Mouse (Mus musculus) embryonic facial prominence, embryonic 12.5 days (tissue): ENCODE data around the gene Tjp3. TPM values are rescaled to one million over a fixed set of nuclear protein-coding genes. Genes with fewer than 3 reads are reported as not detected.

ENCODE experiments used
- ATAC-seq: fragments of 200-750 bp; cut with Nextera tagmentation; 2 replicates; pipeline ENCODE4 v1.8.0; 2017; ENCODE audit not compliant: insufficient number of reproducible peaks, insufficient read depth, low FRiP score, low TSS enrichment
- H3K27ac ChIP-seq: fragments of 300-500 bp; sonication (generic); 2 replicates; pipeline ENCODE4 v1.5.1; 2016; ENCODE audit warnings: mild to moderate bottlenecking
- H3K27me3 ChIP-seq: fragments of 300-500 bp; sonication (generic); 2 replicates; pipeline ENCODE4 v1.6.1; 2016; ENCODE audit warnings: mild to moderate bottlenecking, moderate library complexity
- H3K36me3 ChIP-seq: fragments of 300-500 bp; sonication (generic); 2 replicates; pipeline ENCODE4 v1.6.1; 2016; ENCODE audit warnings: mild to moderate bottlenecking
- H3K4me1 ChIP-seq: fragments of 300-500 bp; sonication (generic); 2 replicates; pipeline ENCODE4 v1.6.1; 2016
- H3K4me2 ChIP-seq: fragments of 300-500 bp; sonication (generic); replicated peaks from 2 replicates; pipeline ENCODE4 v1.6.1; 2016; ENCODE audit warnings: mild to moderate bottlenecking, moderate library complexity
- H3K4me3 ChIP-seq: fragments of 300-500 bp; sonication (generic); 2 replicates; pipeline ENCODE4 v1.5.1; 2016; ENCODE audit warnings: mild to moderate bottlenecking
- H3K9ac ChIP-seq: fragments of 300-500 bp; sonication (generic); 2 replicates; pipeline ENCODE4 v1.6.1; 2016; ENCODE audit warnings: mild to moderate bottlenecking, moderate library complexity
- H3K9me3 ChIP-seq: fragments of 300-500 bp; sonication (generic); 2 replicates; pipeline ENCODE4 v1.6.1; 2016; ENCODE audit warnings: mild to moderate bottlenecking, moderate library complexity
- WGBS: fragments of 180-500 bp; shearing (Covaris S2); methylation state at CpG from one replicate; pipeline ENCODE4 v1.1.7; 2016; 5-methylcytosine and 5-hydroxymethylcytosine counted together
- polyA plus RNA-seq: library from polyadenylated mRNA; unstranded; fragments of >200 nt; fragmentation: Nextera tagmentation; extraction: Ambion mirVana; gene quantifications from 2 replicates; pipeline ENCODE4 v1.2.1, GENCODE M21; 2016

The Tjp3 gene
- polyA plus RNA-seq, 1 experiment from 2014 or later: 6.4 TPM

GRCm38 (mm10) chr10:81326858-81327257, 35.5 kb upstream of the Tjp3 start:
- no peak overlapping the region for H3K4me3 ChIP-seq
- peak overlapping the region; percentile 12; the same call in 1 of the 2 replicates for H3K9ac ChIP-seq
- no peak for ATAC-seq
- H3K4me1 ChIP-seq: peaks cover 22% of the 10 kb centered on the region
- 75% methylated on average over 6 of the region's 6 CpGs for WGBS
- H3K27ac ChIP-seq: no peak overlapping the region
- peaks cover 5% of the 10 kb centered on the region; the same call in 1 of the 2 replicates for H3K27me3 ChIP-seq
- H3K9me3 ChIP-seq: no peaks in the 10 kb centered on the region
- H3K36me3 ChIP-seq: peaks cover 55% of the 10 kb centered on the region
- H3K4me2 ChIP-seq: no peak overlapping the region

- no peak overlapping the region for H3K4me2 ChIP-seq
- peaks cover 55% of the 10 kb centered on the region for H3K36me3 ChIP-seq
- ATAC-seq: no peak
- no peak overlapping the region for H3K4me3 ChIP-seq
- H3K9ac ChIP-seq: no peak overlapping the region
- H3K27ac ChIP-seq: peak overlapping the region; percentile 30; the same call in 1 of the 2 replicates
- peaks cover 25% of the 10 kb centered on the region for H3K4me1 ChIP-seq
- WGBS: 94% methylated on average over 18 of the region's 18 CpGs
- no peaks in the 10 kb centered on the region for H3K27me3 ChIP-seq
- H3K9me3 ChIP-seq: no peaks in the 10 kb centered on the region
Observed at GRCm38 (mm10) chr10:81325781-81326180, 34.4 kb upstream of the Tjp3 start.

- Histone ChIP-seq H3K4me1 (peaks cover 25% of the 10 kb centered on the region), H3K27me3 (no peaks in the 10 kb centered on the region), H3K4me2 (no peak overlapping the region), H3K27ac (no peak overlapping the region), H3K9ac (no peak overlapping the region), H3K4me3 (no peak overlapping the region), H3K36me3 (peaks cover 55% of the 10 kb centered on the region), H3K9me3 (no peaks in the 10 kb centered on the region)
- 93% methylated on average over 21 of the region's 21 CpGs for WGBS
- ATAC-seq: no peak
Observed at GRCm38 (mm10) chr10:81325176-81325575, 33.8 kb upstream of the Tjp3 start.

- no peak for ATAC-seq
- Histone ChIP-seq H3K9ac (no peak overlapping the region), H3K4me1 (peaks cover 26% of the 10 kb centered on the region), H3K4me2 (no peak overlapping the region), H3K4me3 (no peak overlapping the region), H3K9me3 (no peaks in the 10 kb centered on the region), H3K36me3 (peaks cover 55% of the 10 kb centered on the region), H3K27me3 (no peaks in the 10 kb centered on the region), H3K27ac (no peak overlapping the region)
- WGBS: 96% methylated on average over 18 of the region's 18 CpGs
Observed at GRCm38 (mm10) chr10:81323791-81324530, 32.6 kb upstream of the Tjp3 start.

- H3K36me3 ChIP-seq: peaks cover 62% of the 10 kb centered on the region
Observed at GRCm38 (mm10) chr10:81323141-81323775, 31.9 kb upstream of the Tjp3 start.

GRCm38 (mm10) chr10:81322444-81322843, 31.1 kb upstream of the Tjp3 start:
- Histone ChIP-seq H3K27me3 (no peaks in the 10 kb centered on the region), H3K9ac (no peak overlapping the region), H3K4me1 (peaks cover 24% of the 10 kb centered on the region), H3K36me3 (peaks cover 67% of the 10 kb centered on the region), H3K27ac (no peak overlapping the region), H3K9me3 (no peaks in the 10 kb centered on the region), H3K4me2 (peak overlapping the region; percentile 82), H3K4me3 (0 out of 2 replicates have a peak overlapping the region, but pooled peaks have one; percentile 84)
- 96% methylated on average over 27 of the region's 27 CpGs for WGBS
- ATAC-seq: no peak

More at GRCm38 (mm10) chr10:81323141-81323775, 31.9 kb upstream of the Tjp3 start:
- Histone ChIP-seq H3K9me3 (no peaks in the 10 kb centered on the region), H3K27ac (no peak overlapping the region), H3K27me3 (no peaks in the 10 kb centered on the region), H3K4me3 (no peak overlapping the region), H3K4me1 (peaks cover 27% of the 10 kb centered on the region), H3K4me2 (no peak overlapping the region), H3K9ac (no peak overlapping the region)
- ATAC-seq: no peak
- WGBS: 92% methylated on average over 23 of the region's 23 CpGs

- Histone ChIP-seq H3K36me3 (peaks cover 59% of the 10 kb centered on the region), H3K9ac (peak overlapping the region; percentile 82), H3K4me1 (peaks cover 34% of the 10 kb centered on the region), H3K9me3 (no peaks in the 10 kb centered on the region), H3K27ac (peak overlapping the region; percentile 71), H3K4me2 (peak overlapping the region; percentile 82), H3K4me3 (peak overlapping the region; percentile 84), H3K27me3 (no peaks in the 10 kb centered on the region)
- 4% methylated on average over 20 of the region's 20 CpGs for WGBS
- ATAC-seq: no peak
Observed at GRCm38 (mm10) chr10:81321436-81321835, 30.1 kb upstream of the Tjp3 start.

- ATAC-seq: peak; percentile 87
- no peaks in the 10 kb centered on the region for H3K27me3 ChIP-seq
- under 1% methylated on average over 68 of the region's 68 CpGs for WGBS
- H3K4me1 ChIP-seq: peaks cover 35% of the 10 kb centered on the region
- peak within 1 kb of the TSS; percentile 82 for H3K9ac ChIP-seq
- H3K4me2 ChIP-seq: peak within 1 kb of the TSS; percentile 82
- H3K9me3 ChIP-seq: no peaks in the 10 kb centered on the region
- H3K27ac ChIP-seq: peak within 1 kb of the TSS; percentile 85
- H3K4me3 ChIP-seq: peak within 1 kb of the TSS; percentile 84
- peaks cover 58% of the 10 kb centered on the region for H3K36me3 ChIP-seq
Observed at GRCm38 (mm10) chr10:81320550-81321347, 29.4 kb upstream of the Tjp3 start, which contains the start of gene Cactin. Gene Cactin (plus strand): TSS chr10:81321103.

- peaks cover 35% of the 10 kb centered on the region for H3K4me1 ChIP-seq
- H3K27ac ChIP-seq: peak overlapping the region; percentile 85
- peaks cover 58% of the 10 kb centered on the region for H3K36me3 ChIP-seq
- H3K9me3 ChIP-seq: no peaks in the 10 kb centered on the region
- ATAC-seq: peak; percentile 23
- H3K27me3 ChIP-seq: no peaks in the 10 kb centered on the region
- peak overlapping the region; percentile 61 for H3K4me2 ChIP-seq
- peak overlapping the region; percentile 84 for H3K4me3 ChIP-seq
- WGBS: 1% methylated on average over 38 of the region's 38 CpGs
- peak overlapping the region; percentile 54 for H3K9ac ChIP-seq
Observed at GRCm38 (mm10) chr10:81319741-81320549, 28.6 kb upstream of the Tjp3 start.

GRCm38 (mm10) chr10:81319330-81319699, 27.9 kb upstream of the Tjp3 start:
- Histone ChIP-seq H3K27me3 (no peaks in the 10 kb centered on the region), H3K4me2 (peak overlapping the region; percentile 61), H3K9me3 (no peaks in the 10 kb centered on the region), H3K4me3 (peak overlapping the region; percentile 84), H3K4me1 (peaks cover 35% of the 10 kb centered on the region), H3K9ac (peak overlapping the region; percentile 54), H3K27ac (peak overlapping the region; percentile 85), H3K36me3 (peaks cover 58% of the 10 kb centered on the region)
- ATAC-seq: no peak
- WGBS: 42% methylated on average over 8 of the region's 8 CpGs
